Mouse (Mus musculus) midbrain, embryonic 16.5 days (tissue): Measurements from ENCODE around the gene Tbc1d8. TPM values are rescaled to one million over a fixed set of nuclear protein-coding genes. Genes with fewer than 3 reads are reported as not detected.

Source experiments
- ATAC-seq: fragments of 200-750 bp; cut with Nextera tagmentation; 2 replicates; pipeline ENCODE4 v1.8.0; 2017; ENCODE audit warnings: moderate TSS enrichment
- H3K27ac ChIP-seq: fragments of 300-500 bp; sonication (generic); 2 replicates; pipeline ENCODE4 v1.5.1; 2014; ENCODE audit warnings: mild to moderate bottlenecking, low read length, mixed read lengths
- H3K27me3 ChIP-seq: fragments of 300-500 bp; sonication (generic); 2 replicates; pipeline ENCODE4 v1.6.1; 2014; ENCODE audit warnings: low read depth, low read length, mixed read lengths; ENCODE audit not compliant: control insufficient read depth, insufficient read depth
- H3K36me3 ChIP-seq: fragments of 300-500 bp; sonication (generic); 2 replicates; pipeline ENCODE4 v1.6.1; 2014; ENCODE audit warnings: mild to moderate bottlenecking, low read length, moderate library complexity, mixed read lengths; ENCODE audit not compliant: control insufficient read depth, insufficient read depth
- H3K4me1 ChIP-seq: fragments of 300-500 bp; sonication (generic); 2 replicates; pipeline ENCODE4 v1.6.1; 2014; ENCODE audit warnings: mild to moderate bottlenecking, low read length, mixed read lengths; ENCODE audit not compliant: control insufficient read depth, insufficient read depth
- H3K4me2 ChIP-seq: fragments of 300-500 bp; sonication (generic); 2 replicates; pipeline ENCODE4 v1.6.1; 2014; ENCODE audit warnings: mild to moderate bottlenecking, low read length, mixed read lengths
- H3K4me3 ChIP-seq: fragments of 300-500 bp; sonication (generic); 2 replicates; pipeline ENCODE4 v1.5.1; 2014; ENCODE audit warnings: low read depth, mild to moderate bottlenecking, low read length, moderate library complexity, mixed read lengths
- H3K9ac ChIP-seq: fragments of 300-500 bp; sonication (generic); 2 replicates; pipeline ENCODE4 v1.6.1; 2014; ENCODE audit warnings: low read depth, low read length, mixed read lengths
- H3K9me3 ChIP-seq: fragments of 300-500 bp; sonication (generic); replicated peaks from 2 replicates; pipeline ENCODE4 v1.6.1; 2014; ENCODE audit warnings: mild to moderate bottlenecking, low read length, mixed read lengths; ENCODE audit not compliant: control insufficient read depth, poor library complexity, severe bottlenecking
- WGBS: fragments of 180-500 bp; shearing (Covaris S2); extraction: QIAGEN DNeasy Blood & Tissue Kit; methylation state at CpG from one replicate; pipeline ENCODE4 v1.1.7; 2014; 5-methylcytosine and 5-hydroxymethylcytosine counted together
- polyA plus RNA-seq: library from polyadenylated mRNA; unstranded; fragments of >200 nt; fragmentation: Nextera tagmentation; extraction: Ambion mirVana; gene quantifications from 2 replicates; pipeline ENCODE4 v1.2.1, GENCODE M21; 2015

Tbc1d8 gene
- 11.7 and 12.6 TPM in 2 replicates for polyA plus RNA-seq

- peak within 1 kb of the TSS; percentile 84 for H3K27ac ChIP-seq
- H3K4me2 ChIP-seq = peak within 1 kb of the TSS; percentile 97
- no peaks in the 10 kb centered on the region for H3K36me3 ChIP-seq
- H3K27me3 ChIP-seq = no peaks in the 10 kb centered on the region
- no peaks in the 10 kb centered on the region for H3K9me3 ChIP-seq
- H3K4me3 ChIP-seq = peak within 1 kb of the TSS; percentile 73
- peaks cover 17% of the 10 kb centered on the region for H3K4me1 ChIP-seq
- peak; percentile 96 for ATAC-seq
- WGBS = 1% methylated on average over 58 of the region's 90 CpGs
- H3K9ac ChIP-seq = peak within 1 kb of the TSS; percentile 80
Measured at GRCm38 (mm10) chr1:39478057-39478895, at the start of gene Tbc1d8. Gene Tbc1d8, minus strand, starts transcription at chr1:39478755.

DNA sequence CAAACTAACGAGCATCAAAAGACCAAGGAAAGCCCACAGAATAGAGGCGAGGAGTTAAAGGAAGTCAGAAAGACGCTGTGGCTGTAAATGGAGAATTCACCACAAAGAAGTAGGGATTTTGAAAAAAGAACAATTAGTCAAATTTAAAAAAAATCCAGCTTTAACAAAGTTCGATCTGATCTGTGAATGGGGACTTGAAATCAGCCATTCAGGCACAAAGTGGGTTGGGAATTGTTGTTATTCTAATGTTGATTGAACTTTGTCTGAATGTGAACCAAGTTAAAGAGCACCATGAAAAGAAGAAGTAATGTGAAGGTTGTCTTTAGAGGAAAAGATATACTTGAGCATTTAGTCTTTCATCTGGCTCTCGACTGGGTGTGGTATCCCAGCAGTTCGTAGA lies 49.8 kb upstream of the Tbc1d8 start:
- ATAC-seq = no peak
- 60% methylated on average over 6 of the region's 6 CpGs for WGBS
- no peak overlapping the region for H3K4me3 ChIP-seq
- no peaks in the 10 kb centered on the region for H3K4me1 ChIP-seq
- H3K27ac ChIP-seq = no peak overlapping the region
- no peak overlapping the region for H3K4me2 ChIP-seq
- no peaks in the 10 kb centered on the region for H3K27me3 ChIP-seq
- H3K9ac ChIP-seq = no peak overlapping the region
- H3K9me3 ChIP-seq = no peaks in the 10 kb centered on the region
- no peaks in the 10 kb centered on the region for H3K36me3 ChIP-seq

DNA sequence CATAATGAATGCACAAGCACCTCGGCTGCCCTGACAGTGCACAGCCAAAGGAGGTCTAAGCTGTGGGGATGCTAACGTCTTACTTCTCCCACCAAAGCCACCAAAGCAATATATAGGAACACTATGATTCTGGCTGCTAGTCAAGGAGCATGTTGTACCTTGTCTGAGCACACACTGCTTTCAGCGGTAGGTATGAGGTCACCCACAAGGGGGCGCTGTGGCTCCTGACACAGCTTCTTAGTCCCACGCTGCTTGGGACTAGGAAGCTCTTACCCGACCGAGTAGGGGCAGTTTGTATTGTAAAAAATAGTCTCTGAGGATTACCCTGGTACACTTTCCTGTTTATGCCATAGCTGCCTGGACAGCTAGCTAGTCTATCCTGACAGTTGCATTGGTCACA lies 48.9 kb upstream of the Tbc1d8 start:
- 15% methylated on average over 7 of the region's 7 CpGs for WGBS
- Histone ChIP-seq H3K27ac (no peak overlapping the region), H3K36me3 (no peaks in the 10 kb centered on the region), H3K9ac (no peak overlapping the region), H3K4me3 (no peak overlapping the region), H3K27me3 (no peaks in the 10 kb centered on the region), H3K4me1 (no peaks in the 10 kb centered on the region), H3K9me3 (no peaks in the 10 kb centered on the region), H3K4me2 (no peak overlapping the region)
- no peak for ATAC-seq

DNA sequence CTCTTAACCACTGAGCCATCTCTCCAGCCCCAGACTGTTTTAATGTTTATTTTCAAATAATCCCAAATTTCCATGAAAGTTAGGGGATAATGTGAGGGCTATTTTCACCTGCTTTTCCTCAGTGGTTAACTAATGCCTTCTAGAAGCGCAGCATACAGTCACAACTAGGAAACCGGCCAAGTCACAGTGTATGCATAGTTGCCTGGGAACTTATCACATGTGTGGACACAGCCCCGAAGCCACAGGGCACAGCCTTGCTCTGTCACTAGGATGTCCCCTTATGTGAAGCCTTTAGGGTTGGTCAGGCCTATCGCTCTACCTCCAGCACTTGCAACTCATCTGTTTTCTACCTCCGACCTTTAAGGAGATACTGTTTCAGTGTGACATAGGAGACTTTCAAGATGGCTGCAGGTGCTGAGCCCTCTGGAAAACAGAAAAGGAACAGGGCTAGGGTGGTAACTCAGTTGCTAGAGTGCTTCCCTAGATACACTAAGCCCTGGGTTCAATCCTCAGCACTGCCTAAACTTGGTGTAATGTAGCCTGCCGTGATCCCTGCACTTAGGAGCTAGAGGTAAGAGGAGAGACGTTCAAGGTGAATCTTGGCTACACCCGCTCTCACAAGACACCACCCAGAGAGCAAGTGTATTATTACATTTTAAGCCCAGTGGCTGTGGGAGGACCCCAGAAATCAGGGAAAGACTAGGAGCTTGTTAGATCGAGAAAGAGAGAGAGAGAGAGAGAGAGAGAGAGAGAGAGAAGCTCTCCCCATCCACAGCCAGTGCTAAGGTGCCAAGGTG lies 48.0 kb upstream of the Tbc1d8 start:
- H3K27ac ChIP-seq = no peak overlapping the region
- 82% methylated on average over 9 of the region's 9 CpGs for WGBS
- H3K4me2 ChIP-seq = no peak overlapping the region
- no peak overlapping the region for H3K4me3 ChIP-seq
- H3K36me3 ChIP-seq = no peaks in the 10 kb centered on the region
- no peak overlapping the region for H3K9ac ChIP-seq
- ATAC-seq = no peak
- H3K4me1 ChIP-seq = no peaks in the 10 kb centered on the region
- no peaks in the 10 kb centered on the region for H3K27me3 ChIP-seq
- no peaks in the 10 kb centered on the region for H3K9me3 ChIP-seq

DNA sequence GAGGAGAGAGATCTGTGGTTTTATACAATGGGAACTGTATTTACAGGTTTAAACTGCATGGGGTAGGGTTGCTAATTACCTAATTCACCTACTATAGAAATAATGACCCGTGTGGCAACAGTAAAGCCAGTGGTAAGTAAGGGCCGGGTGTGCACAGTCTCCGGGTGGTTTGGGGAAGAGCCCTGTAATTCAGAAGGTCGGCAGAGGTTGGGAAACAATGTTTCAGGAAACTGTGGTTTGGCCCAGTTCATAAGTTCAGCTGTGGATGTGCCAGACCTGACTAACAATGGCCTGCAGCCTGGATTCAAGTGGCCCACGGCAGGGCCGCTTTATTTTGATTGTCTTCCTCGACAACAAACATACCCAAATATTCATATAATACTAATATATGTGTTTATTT lies 47.2 kb upstream of the Tbc1d8 start:
- 84% methylated on average over 7 of the region's 7 CpGs for WGBS
- no peak for ATAC-seq
- no peak overlapping the region for H3K4me3 ChIP-seq

GRCm38 (mm10) chr1:39522519-39522918 lies 44.0 kb upstream of the Tbc1d8 start:
- ATAC-seq = peak; percentile 42; the same call in 1 of the 2 replicates
- no peaks in the 10 kb centered on the region for H3K27me3 ChIP-seq
- 26% methylated on average over 5 of the region's 5 CpGs for WGBS

More for the DNA sequence above, 47.2 kb upstream of the Tbc1d8 start:
- H3K9ac ChIP-seq = no peak overlapping the region
- H3K4me1 ChIP-seq = no peaks in the 10 kb centered on the region
- H3K36me3 ChIP-seq = no peaks in the 10 kb centered on the region
- H3K9me3 ChIP-seq = no peaks in the 10 kb centered on the region
- H3K27me3 ChIP-seq = no peaks in the 10 kb centered on the region
- H3K27ac ChIP-seq = no peak overlapping the region
- H3K4me2 ChIP-seq = no peak overlapping the region

GRCm38 (mm10) chr1:39521326-39521725 lies 42.8 kb upstream of the Tbc1d8 start:
- H3K27me3 ChIP-seq = no peaks in the 10 kb centered on the region

More at GRCm38 (mm10) chr1:39522519-39522918, 44.0 kb upstream of the Tbc1d8 start:
- Histone ChIP-seq H3K4me1 (no peaks in the 10 kb centered on the region), H3K9ac (no peak overlapping the region), H3K4me2 (no peak overlapping the region), H3K4me3 (no peak overlapping the region), H3K9me3 (no peaks in the 10 kb centered on the region), H3K36me3 (no peaks in the 10 kb centered on the region), H3K27ac (no peak overlapping the region)

GRCm38 (mm10) chr1:39515303-39515991 lies 36.9 kb upstream of the Tbc1d8 start:
- no peak overlapping the region for H3K4me3 ChIP-seq
- whole genome bisulfite sequencing = 85% methylated on average over 10 of the region's 10 CpGs
- H3K4me1 ChIP-seq = no peaks in the 10 kb centered on the region
- H3K36me3 ChIP-seq = no peaks in the 10 kb centered on the region
- H3K9ac ChIP-seq = no peak overlapping the region
- no peak overlapping the region for H3K27ac ChIP-seq
- H3K27me3 ChIP-seq = no peaks in the 10 kb centered on the region
- no peak overlapping the region for H3K4me2 ChIP-seq
- no peak for ATAC-seq
- H3K9me3 ChIP-seq = no peaks in the 10 kb centered on the region

More at GRCm38 (mm10) chr1:39521326-39521725, 42.8 kb upstream of the Tbc1d8 start:
- WGBS = 90% methylated on average over 7 of the region's 7 CpGs
- Histone ChIP-seq H3K4me1 (no peaks in the 10 kb centered on the region), H3K9me3 (no peaks in the 10 kb centered on the region), H3K9ac (no peak overlapping the region), H3K36me3 (no peaks in the 10 kb centered on the region), H3K4me3 (no peak overlapping the region), H3K4me2 (no peak overlapping the region), H3K27ac (no peak overlapping the region)
- no peak for ATAC-seq
